Mouse (Mus musculus): Measurements from ENCODE around the gene Rgl1. TPM values are rescaled to one million over a fixed set of nuclear protein-coding genes. Genes with fewer than 3 reads are reported as not detected.
A peak's percentile ranks its signal among the peaks of the same experiment; 100 is the strongest.
"Not testable (repeated sequence)": the region's sequence is repeated elsewhere in the genome, so short reads cannot be mapped to it uniquely, and the experiment has no call there.

The Rgl1 gene
- polyA plus RNA-seq, 2 experiments = 28.5 to 40.5 TPM

DNA sequence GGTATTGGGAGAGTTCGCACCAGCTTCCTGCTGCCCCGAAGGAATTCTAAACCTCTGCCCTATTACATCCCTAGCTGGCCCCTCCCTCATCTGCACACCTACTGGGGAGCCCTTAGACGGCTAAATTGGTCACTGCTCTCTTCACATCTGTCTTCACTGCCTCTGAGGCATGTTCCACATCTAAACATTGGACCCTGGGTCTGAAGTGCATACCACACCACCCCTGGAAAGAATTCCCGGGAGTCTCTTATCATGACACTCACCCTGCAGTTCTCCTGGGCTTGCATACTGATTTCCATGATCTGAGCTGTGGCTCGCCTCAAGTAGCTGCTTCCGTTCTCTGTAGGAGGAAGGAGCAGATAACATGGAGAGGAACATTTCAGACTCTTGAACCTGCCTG lies 24.7 kb upstream of the Rgl1 start:
- no peak overlapping the region for H3K4me3 ChIP-seq (replicated peaks; ENCODE audit: low read length)
- no peak overlapping the region; the same call in 1 of the 2 replicates for H3K4me2 ChIP-seq (replicated peaks; ENCODE audit: low read depth, low read length, severe bottlenecking)
- no peaks in the 10 kb centered on the region for H3K27me3 ChIP-seq (ENCODE audit: control insufficient read depth, insufficient read depth, low read length)
- no peaks in the 10 kb centered on the region for H3K4me1 ChIP-seq (ENCODE audit: control insufficient read depth, insufficient read depth, low read length)
- no peaks in the 10 kb centered on the region for H3K36me3 ChIP-seq (ENCODE audit: control insufficient read depth, insufficient read depth, low read length)
- H3K9me3 ChIP-seq (ENCODE audit: control insufficient read depth, low read length) = no peaks in the 10 kb centered on the region
- TF ChIP-seq POLR2A (IDR thresholded peaks at IDR 0.05; ENCODE audit: borderline replicate concordance, extremely low read depth, insufficient read depth, insufficient read length) = no peak
- no peak overlapping the region for H3K9ac ChIP-seq (ENCODE audit: low read depth, low read length, severe bottlenecking)
- H3K27ac ChIP-seq (replicated peaks; ENCODE audit: low read depth, low read length) = no peak overlapping the region
- WGBS = 8% methylated on average over 6 of the region's 6 CpGs
- no peak for DNase-seq (ENCODE audit: low spot score)
- ATAC-seq (ENCODE audit: low FRiP score, low read depth) = no peak

DNA sequence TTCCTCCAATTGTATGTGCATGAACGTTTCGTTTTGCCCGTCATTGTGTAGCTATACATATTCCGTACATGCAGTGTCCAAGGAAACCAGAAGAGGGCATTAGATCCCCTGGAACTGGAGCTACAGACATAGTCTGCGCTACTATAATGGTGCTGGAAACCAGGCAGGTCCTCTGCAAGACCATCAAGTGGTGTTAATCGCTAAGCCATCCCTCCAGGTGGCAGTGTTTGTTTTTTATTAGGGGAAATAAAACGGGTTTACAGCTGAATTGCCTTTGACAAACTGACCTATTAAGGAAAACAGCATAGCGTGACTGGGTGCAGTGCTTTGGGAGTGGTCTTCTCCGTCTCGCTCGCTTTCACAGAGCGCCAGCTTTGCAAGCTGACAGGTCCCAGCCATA lies 24.1 kb upstream of the Rgl1 start:
- H3K36me3 ChIP-seq (ENCODE audit: control insufficient read depth, insufficient read depth, low read length) = no peaks in the 10 kb centered on the region
- peak; percentile 58 for DNase-seq (ENCODE audit: low spot score)
- no peak overlapping the region for H3K4me3 ChIP-seq (replicated peaks; ENCODE audit: low read length)
- TF ChIP-seq POLR2A (IDR thresholded peaks at IDR 0.05; ENCODE audit: borderline replicate concordance, extremely low read depth, insufficient read depth, insufficient read length) = no peak
- 11% methylated on average over 12 of the region's 12 CpGs for WGBS
- no peaks in the 10 kb centered on the region for H3K4me1 ChIP-seq (ENCODE audit: control insufficient read depth, insufficient read depth, low read length)
- no peak overlapping the region for H3K9ac ChIP-seq (ENCODE audit: low read depth, low read length, severe bottlenecking)
- no peak overlapping the region for H3K27ac ChIP-seq (replicated peaks; ENCODE audit: low read depth, low read length)
- H3K27me3 ChIP-seq (ENCODE audit: control insufficient read depth, insufficient read depth, low read length) = no peaks in the 10 kb centered on the region
- H3K4me2 ChIP-seq (replicated peaks; ENCODE audit: low read depth, low read length, severe bottlenecking) = no peak overlapping the region; the same call in 1 of the 2 replicates
- no peaks in the 10 kb centered on the region for H3K9me3 ChIP-seq (ENCODE audit: control insufficient read depth, low read length)
- ATAC-seq (ENCODE audit: low FRiP score, low read depth) = peak; percentile 30; the same call in 1 of the 2 replicates

GRCm38 (mm10) chr1:152788121-152788660 lies 22.0 kb upstream of the Rgl1 start:
- Histone ChIP-seq H3K36me3 (ENCODE audit: control insufficient read depth, insufficient read depth, low read length) (no peaks in the 10 kb centered on the region), H3K9me3 (ENCODE audit: control insufficient read depth, low read length) (no peaks in the 10 kb centered on the region), H3K27ac (replicated peaks; ENCODE audit: low read depth, low read length) (no peak overlapping the region), H3K27me3 (ENCODE audit: control insufficient read depth, insufficient read depth, low read length) (no peaks in the 10 kb centered on the region), H3K4me1 (ENCODE audit: control insufficient read depth, insufficient read depth, low read length) (no peaks in the 10 kb centered on the region), H3K4me3 (replicated peaks; ENCODE audit: low read length) (no peak overlapping the region), H3K4me2 (replicated peaks; ENCODE audit: low read depth, low read length, severe bottlenecking) (no peak overlapping the region), H3K9ac (ENCODE audit: low read depth, low read length, severe bottlenecking) (no peak overlapping the region)
- TF ChIP-seq POLR2A (IDR thresholded peaks at IDR 0.05; ENCODE audit: borderline replicate concordance, extremely low read depth, insufficient read depth, insufficient read length) = no peak
- ATAC-seq (ENCODE audit: low FRiP score, low read depth) (no peak), DNase-seq (ENCODE audit: low spot score) (no peak)
- WGBS = 31% methylated on average over 4 of the region's 4 CpGs

DNA sequence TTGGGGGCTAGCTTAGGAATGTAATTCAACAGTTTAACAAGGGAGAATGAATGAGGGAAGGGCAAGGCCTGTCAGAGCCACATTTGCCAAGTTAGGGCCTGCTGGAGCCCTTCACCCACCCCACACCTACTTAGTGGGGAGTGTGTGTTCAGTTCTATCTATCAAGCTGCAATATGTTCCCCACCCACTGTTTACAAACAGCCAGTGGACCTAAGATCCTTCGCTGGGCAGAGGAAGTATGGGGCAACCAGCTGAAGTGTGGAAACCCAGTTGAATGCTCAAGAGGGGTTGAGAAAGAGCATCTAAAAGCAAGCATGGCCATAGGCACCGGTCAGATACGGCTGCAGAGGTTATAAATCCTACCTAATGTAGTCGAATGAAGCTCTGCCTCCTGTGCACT lies 20.8 kb upstream of the Rgl1 start:
- no peak overlapping the region for H3K27ac ChIP-seq (replicated peaks; ENCODE audit: low read depth, low read length)
- no peak overlapping the region for H3K4me2 ChIP-seq (replicated peaks; ENCODE audit: low read depth, low read length, severe bottlenecking)
- H3K9ac ChIP-seq (ENCODE audit: low read depth, low read length, severe bottlenecking) = no peak overlapping the region
- H3K36me3 ChIP-seq (ENCODE audit: control insufficient read depth, insufficient read depth, low read length) = no peaks in the 10 kb centered on the region
- no peaks in the 10 kb centered on the region for H3K27me3 ChIP-seq (ENCODE audit: control insufficient read depth, insufficient read depth, low read length)
- ATAC-seq (ENCODE audit: low FRiP score, low read depth) (no peak), DNase-seq (ENCODE audit: low spot score) (no peak)
- H3K9me3 ChIP-seq (ENCODE audit: control insufficient read depth, low read length) = no peaks in the 10 kb centered on the region
- WGBS = 87% methylated on average over 4 of the region's 4 CpGs
- H3K4me3 ChIP-seq (replicated peaks; ENCODE audit: low read length) = no peak overlapping the region
- no peak for TF ChIP-seq POLR2A (IDR thresholded peaks at IDR 0.05; ENCODE audit: borderline replicate concordance, extremely low read depth, insufficient read depth, insufficient read length)
- no peaks in the 10 kb centered on the region for H3K4me1 ChIP-seq (ENCODE audit: control insufficient read depth, insufficient read depth, low read length)

GRCm38 (mm10) chr1:152785446-152785845 lies 19.3 kb upstream of the Rgl1 start:
- not testable (repeated sequence) for H3K4me1 ChIP-seq (ENCODE audit: control insufficient read depth, insufficient read depth, low read length); H3K9ac ChIP-seq (ENCODE audit: low read depth, low read length, severe bottlenecking); H3K4me2 ChIP-seq (replicated peaks; ENCODE audit: low read depth, low read length, severe bottlenecking); DNase-seq (ENCODE audit: low spot score); H3K27ac ChIP-seq (replicated peaks; ENCODE audit: low read depth, low read length); H3K36me3 ChIP-seq (ENCODE audit: control insufficient read depth, insufficient read depth, low read length); H3K27me3 ChIP-seq (ENCODE audit: control insufficient read depth, insufficient read depth, low read length); H3K4me3 ChIP-seq (replicated peaks; ENCODE audit: low read length); ATAC-seq (ENCODE audit: low FRiP score, low read depth); H3K9me3 ChIP-seq (ENCODE audit: control insufficient read depth, low read length)
- WGBS = 77% methylated on average over 3 of the region's 3 CpGs

- H3K4me3 ChIP-seq (replicated peaks; ENCODE audit: low read length) = no peak overlapping the region
- no peaks in the 10 kb centered on the region for H3K36me3 ChIP-seq (ENCODE audit: control insufficient read depth, insufficient read depth, low read length)
- H3K9me3 ChIP-seq (ENCODE audit: control insufficient read depth, low read length) = no peaks in the 10 kb centered on the region
- no peak overlapping the region for H3K4me2 ChIP-seq (replicated peaks; ENCODE audit: low read depth, low read length, severe bottlenecking)
- ATAC-seq (ENCODE audit: low FRiP score, low read depth) (no peak), DNase-seq (ENCODE audit: low spot score) (no peak)
- H3K27ac ChIP-seq (replicated peaks; ENCODE audit: low read depth, low read length) = no peak overlapping the region
- no peaks in the 10 kb centered on the region for H3K27me3 ChIP-seq (ENCODE audit: control insufficient read depth, insufficient read depth, low read length)
- 95% methylated on average over 8 of the region's 8 CpGs for WGBS
- H3K4me1 ChIP-seq (ENCODE audit: control insufficient read depth, insufficient read depth, low read length) = no peaks in the 10 kb centered on the region
- no peak overlapping the region for H3K9ac ChIP-seq (ENCODE audit: low read depth, low read length, severe bottlenecking)
- no peak for TF ChIP-seq POLR2A (IDR thresholded peaks at IDR 0.05; ENCODE audit: borderline replicate concordance, extremely low read depth, insufficient read depth, insufficient read length)
These were observed 18.5 kb upstream of the Rgl1 start for GRCm38 (mm10) chr1:152784620-152785019.

All from limb, embryonic 14.5 days (tissue).